Mouse (Mus musculus) forelimb bud, embryonic 11.5 days (tissue): ENCODE data around the gene Wdr47.
A peak's percentile ranks its signal among the peaks of the same experiment; 100 is the strongest.
"Not testable (repeated sequence)": the region's sequence is repeated elsewhere in the genome, so short reads cannot be mapped to it uniquely, and the experiment has no call there.

ENCODE experiments used
- DNase-seq: peaks from one replicate; pipeline ENCODE4 v3.0.0-alpha.2; 2012; ENCODE audit warnings: low read depth, low spot score

Gene Wdr47

DNA sequence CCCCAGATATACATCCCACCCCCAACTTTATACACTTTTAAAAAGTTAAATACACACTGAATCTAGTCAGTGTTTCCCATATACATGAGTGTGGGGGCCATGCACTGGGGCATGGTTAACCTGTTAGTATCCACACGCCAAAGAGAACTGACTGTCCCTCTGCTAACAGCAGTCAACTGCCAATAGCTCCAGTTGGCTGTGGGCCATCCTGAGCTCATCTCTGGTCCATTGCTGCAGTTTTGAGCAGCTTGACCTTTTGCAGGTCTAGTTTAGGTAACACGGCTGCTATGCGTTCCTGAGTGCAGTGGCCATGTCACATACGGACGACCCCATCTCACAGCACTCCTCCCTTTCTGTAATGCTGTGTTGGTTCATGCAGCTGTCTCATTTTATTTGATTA, 43.7 kb downstream of the Wdr47 start:
- no peak for DNase-seq

DNA sequence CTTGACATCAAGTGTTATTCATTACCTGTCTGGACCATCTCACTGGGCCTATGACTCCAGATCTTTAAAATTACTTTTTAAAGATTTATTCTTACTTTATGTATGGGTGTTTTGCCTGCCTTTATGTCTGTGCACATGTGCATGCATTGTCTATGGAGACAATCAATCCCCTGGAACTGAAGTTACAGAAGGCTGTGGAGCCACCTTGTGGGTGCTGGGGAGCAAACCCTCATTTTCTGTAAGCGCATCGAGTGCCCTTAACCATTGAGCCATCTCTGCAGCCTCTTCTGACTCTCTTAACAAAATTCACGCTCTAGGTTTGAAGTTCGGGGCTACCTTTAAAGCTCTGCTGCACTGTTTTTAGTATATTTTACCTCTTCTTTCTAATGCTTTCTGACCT, 48.3 kb downstream of the Wdr47 start:
- DNase-seq: no peak

DNA sequence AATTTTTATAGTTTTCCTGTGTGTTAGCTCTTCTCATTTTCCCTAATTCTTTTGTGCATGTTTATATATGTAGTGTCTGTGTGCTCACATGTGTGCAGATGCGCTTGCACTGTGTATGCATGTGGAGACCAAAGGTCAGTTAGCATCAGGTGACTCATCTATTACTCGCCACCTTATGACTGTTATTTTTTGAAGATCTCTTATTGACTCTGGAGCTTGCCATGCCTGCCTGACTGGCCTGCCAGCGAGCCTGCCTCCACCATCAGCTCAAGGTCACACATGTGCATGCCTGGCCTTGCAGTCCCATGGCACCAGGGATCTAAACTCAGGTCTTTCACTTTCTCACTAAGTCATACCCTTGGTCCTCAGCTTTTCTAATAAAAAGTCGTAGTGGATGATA, 49.9 kb downstream of the Wdr47 start:
- DNase-seq: no peak

- DNase-seq: no peak
These were observed 53.8 kb downstream of the Wdr47 start for GRCm38 (mm10) chr3:108644856-108645255.

GRCm38 (mm10) chr3:108646036-108646435, 55.0 kb downstream of the Wdr47 start:
- DNase-seq: no peak

DNA sequence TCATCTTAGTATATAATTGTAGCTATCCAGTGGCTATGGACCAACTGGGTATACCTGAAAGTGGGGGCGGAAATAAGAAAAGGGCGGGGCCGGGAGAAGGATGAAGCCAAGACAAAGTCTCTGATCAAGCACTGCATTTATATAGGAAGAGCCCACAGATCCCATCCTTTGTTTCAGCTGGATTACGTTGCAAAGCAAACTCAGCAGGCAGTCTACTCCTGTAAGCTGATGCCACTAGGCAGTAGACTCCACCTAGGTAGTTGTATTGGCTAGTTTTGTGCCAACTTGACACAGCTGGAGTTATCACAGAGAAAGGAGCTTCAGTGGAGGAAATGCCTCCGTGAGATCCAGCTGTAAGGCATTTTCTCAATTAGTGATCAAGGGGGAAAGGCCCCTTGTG, 56.6 kb downstream of the Wdr47 start:
- not testable (repeated sequence) for DNase-seq

DNA sequence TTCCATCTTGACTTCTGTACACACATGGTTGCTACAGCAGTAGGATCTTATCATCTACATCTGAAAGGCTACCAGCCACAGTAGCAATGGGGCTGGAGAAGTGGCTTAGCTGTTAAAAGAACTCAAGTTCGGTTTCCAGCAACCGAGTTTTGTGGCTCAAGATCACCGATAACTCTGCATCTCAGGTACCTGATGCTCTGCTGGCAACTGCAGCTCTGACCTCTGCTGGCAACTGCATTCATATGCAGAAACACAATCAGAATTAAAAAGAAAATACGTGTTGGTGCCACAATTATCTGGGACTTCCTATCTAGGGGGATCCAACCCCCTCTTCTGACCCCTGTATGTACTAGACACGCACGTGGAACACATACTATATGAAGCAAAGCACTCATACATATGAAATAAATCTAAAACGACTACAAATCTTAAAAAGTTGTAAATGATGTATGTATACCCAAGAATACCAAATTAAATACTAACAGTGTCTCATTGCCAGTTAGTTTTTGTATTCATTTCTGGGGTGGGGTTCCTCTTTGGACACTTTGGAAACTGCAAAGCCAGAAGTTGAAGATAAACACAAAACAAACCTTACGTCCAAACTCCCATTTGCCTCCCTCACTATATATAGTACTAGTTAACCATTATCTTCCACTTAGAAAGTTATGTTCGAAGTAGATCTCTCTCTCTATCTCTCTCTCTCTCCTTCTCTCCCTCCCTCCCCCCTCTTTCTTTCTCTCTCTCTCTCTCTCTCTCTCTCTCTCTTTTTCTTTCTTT, 62.0 kb downstream of the Wdr47 start:
- no peak for DNase-seq

DNA sequence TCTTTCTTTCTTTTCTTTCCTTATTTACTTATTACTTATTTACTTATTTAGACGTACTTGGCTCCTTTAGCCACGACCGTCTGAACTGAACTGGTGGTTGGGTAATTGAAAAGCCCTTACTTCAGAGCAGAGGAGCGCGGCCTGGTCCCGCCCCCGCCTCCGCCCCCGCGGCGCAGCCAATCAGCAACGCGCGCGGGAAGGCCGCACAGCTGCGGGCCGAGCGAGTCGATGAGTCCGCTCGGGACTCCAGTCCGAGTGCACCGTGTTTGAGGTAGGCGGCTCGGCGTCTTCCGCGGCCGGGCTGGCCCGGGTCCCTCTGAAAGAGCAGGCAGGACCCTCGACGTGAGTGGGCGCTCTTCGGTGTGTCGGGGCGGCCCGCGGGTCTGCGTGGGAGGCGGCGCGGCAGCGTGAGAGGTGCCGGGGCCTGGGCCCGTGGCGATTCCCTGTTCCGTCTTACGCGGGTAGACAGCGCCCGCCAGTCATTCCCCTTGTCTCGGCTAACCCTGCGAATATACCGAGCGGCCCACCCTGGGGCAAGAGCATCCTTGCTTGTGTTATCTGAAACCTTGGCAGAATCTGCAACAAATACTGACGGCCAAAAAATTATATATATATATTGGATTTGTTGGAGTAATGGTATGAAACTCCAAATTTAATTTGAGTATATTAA, 62.8 kb downstream of the Wdr47 start, which contains the start of gene Clcc1:
Gene Clcc1, plus strand, starts transcription at position 204 of the 670 bp plus-strand sequence.
- DNase-seq: peak; percentile 90

GRCm38 (mm10) chr3:108654566-108654965, 63.5 kb downstream of the Wdr47 start:
- DNase-seq: no peak

GRCm38 (mm10) chr3:108655486-108655885, 64.4 kb downstream of the Wdr47 start:
- DNase-seq: no peak

DNA sequence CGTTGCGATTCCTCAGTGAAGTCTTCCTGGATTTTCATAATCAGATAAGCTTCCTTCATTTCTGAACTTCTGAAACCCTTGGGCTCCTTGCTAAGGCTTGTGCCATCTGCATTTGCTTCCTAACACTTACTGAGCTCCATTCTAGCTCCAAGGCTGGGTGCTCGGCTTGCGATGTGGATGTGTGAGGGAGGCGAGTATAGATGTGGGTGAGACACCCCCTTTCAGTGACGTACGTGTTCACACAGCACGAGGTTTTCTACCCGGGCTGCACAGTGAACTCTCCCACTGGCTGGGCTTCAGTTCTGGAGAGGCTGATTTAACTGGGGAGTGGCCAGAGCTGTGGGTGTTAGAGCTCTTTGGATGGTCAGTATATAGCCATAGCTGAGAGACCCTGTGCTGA, 67.5 kb downstream of the Wdr47 start:
- no peak for DNase-seq

DNA sequence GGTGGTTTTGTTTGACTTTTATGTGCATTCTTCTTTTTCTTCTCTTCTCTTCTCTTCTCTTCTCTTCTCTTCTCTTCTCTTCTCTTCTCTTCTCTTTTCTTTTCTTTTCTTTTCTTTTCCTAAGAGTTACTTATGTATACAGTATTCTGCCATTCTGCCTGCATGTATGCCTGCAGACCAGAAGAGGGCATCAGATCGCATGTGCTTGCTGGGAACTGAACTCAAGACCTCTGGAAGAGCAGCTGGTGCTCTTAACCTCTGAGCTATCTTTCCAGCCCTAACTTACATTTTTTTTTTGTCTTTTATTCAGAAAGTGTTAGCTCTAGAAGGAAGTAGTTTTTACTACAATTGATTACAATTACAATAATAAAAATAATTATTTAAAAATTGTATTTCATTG, 69.9 kb downstream of the Wdr47 start:
- no peak for DNase-seq

GRCm38 (mm10) chr3:108676616-108677015, 85.5 kb downstream of the Wdr47 start:
- DNase-seq: no peak

DNA sequence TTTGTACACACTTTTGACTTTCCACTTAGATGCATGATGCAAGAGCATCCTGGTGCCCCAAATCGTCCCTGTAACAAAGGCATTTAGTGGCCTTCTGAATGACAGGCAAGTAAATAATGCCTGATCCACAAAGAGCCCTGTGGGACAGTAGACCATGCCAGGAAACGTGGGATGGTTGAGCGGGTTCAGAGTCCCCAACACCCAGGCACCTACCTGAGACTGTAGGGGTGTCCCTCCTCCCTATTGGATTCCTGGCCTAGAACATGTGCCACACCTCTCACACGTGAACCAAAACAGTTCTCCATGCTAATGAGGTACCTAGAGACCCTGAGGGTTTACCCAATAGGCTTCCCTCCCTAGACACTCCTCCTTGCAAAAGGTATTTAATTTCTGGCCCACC, 89.9 kb downstream of the Wdr47 start:
- DNase-seq: no peak

DNA sequence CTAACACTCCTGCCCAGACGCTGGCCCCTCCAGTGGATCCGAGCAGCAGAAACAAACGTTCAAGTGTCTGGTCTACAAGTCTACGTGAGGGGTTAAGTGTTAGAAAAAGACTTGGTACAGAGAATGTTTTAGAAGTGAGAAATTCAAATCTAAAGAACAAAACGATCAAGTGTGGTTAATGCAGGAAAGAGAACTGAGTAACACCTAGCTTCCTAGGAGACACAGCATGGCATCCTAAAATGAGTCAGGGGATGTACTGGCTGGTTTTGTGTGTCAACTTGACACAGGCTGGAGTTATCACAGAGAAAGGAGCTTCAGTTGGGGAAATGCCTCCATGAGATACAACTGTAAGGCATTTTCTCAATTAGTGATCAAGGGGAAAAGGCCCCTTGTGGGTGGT, 92.5 kb downstream of the Wdr47 start:
- not testable (repeated sequence) for DNase-seq

DNA sequence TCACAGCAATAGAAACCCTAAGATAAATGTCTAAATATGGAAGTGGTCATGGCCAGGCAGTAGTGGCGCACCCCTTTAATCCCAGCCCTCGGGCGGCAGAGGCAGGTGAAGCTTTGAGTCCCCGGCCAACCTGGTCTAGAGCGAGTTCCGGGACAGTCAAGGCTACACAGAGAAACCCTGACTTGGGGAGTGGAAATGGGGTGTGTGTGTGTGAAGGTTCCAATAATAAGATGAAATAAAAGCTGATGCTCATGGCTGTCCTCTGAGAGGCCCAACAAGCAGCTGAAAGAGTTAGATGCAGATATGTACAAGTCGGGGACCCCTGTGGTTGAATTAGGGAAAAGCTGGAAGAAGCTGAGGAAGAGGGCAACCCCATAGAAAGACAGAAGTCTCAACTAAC, 94.6 kb downstream of the Wdr47 start:
- DNase-seq: no peak

GRCm38 (mm10) chr3:108689015-108689441, 97.9 kb downstream of the Wdr47 start:
- peak; percentile 23 for DNase-seq

- peak; percentile 43 for DNase-seq
These were observed 98.4 kb downstream of the Wdr47 start for GRCm38 (mm10) chr3:108689446-108689845.

GRCm38 (mm10) chr3:108689979-108690378, 98.9 kb downstream of the Wdr47 start:
- no peak for DNase-seq

DNA sequence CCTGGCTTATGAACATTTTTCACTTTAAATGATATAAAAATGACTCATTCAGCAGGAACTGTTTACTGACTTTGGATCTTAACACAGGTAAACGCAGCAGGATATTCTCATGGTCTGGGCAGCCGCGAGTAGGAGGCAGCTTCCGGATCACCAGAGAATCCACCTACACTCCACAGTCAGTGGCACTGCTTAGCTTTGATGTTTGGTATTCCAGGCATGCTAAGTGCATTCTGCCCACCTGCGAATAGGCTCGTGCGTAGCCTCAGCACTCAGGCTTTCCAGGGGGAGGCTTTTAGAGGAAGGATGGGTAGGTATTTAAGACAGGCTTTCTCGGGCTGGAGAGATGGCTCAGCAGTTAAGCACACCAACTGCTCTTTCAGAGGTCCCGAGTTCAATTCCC, 103.2 kb downstream of the Wdr47 start:
- no peak for DNase-seq
